Mouse (Mus musculus): ENCODE data around the gene Ubap2l.

The Ubap2l gene

DNA sequence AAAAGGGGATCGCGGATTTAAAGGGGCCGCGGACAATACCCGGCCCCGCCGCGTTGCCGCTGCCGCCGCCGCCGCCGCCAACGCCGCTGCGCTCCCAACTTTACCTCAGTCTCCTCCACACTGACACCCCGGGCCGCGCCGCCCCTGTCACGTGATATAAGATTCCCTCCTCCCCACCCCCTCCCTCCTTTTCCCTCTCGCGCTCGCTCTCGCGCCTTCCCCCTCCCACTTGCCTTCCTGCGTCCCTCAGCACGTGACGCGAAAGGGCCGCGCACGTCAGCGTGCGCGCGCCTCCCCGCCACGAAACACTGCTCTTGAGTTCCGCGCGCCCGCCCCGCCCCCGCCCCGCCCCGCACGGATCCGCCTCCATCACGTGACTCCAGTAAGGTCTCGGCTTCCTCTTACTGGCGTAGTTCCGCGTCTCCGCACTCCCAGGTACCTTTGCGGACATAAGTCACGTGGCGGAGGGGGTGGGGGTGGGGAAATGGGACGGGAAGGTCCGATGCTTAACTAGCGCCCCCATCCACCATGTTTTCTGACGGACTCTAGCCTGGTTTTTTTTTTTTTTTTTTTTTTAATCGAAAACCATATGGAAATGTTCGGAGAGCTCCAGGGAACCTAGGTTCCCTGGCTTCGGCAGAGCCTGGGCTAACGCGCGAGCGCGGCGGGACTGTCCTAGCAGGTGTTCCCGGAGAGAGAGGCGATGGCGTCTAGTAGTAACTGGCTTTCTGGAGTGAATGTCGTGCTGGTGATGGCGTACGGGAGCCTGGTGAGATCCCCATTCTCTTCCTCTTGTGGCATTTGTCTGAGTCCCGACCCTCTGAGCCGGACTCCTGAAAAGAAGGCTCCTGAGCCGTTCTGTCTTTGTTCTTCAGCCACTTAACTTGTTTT lies at the start of gene Ubap2l:
Ubap2l (minus strand) TSS at position 278 of the 891 bp plus-strand sequence.
- DNase-seq (ENCODE audit: low spot score): peak; percentile 95

DNA sequence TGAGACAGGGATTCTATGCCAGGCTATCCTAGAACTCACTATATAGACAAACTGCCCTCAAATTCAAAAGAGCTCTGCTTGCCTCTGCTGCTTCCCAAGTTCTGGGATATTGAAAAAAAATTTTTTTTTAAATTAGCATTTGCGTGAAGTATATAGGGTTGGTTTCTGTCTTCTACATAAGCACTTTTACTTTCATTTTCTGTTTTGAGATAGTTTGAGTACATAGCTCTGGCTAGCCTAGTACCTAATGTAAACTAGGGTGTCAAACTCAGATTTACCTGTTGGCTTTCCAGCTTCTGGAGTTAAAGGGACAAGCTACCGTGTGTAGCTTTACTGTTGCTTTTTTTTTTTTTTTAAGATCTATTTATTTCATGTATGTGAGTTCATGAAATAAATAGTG lies 49.2 kb upstream of the Ubap2l start:
- no peak for DNase-seq (ENCODE audit: low spot score)

DNA sequence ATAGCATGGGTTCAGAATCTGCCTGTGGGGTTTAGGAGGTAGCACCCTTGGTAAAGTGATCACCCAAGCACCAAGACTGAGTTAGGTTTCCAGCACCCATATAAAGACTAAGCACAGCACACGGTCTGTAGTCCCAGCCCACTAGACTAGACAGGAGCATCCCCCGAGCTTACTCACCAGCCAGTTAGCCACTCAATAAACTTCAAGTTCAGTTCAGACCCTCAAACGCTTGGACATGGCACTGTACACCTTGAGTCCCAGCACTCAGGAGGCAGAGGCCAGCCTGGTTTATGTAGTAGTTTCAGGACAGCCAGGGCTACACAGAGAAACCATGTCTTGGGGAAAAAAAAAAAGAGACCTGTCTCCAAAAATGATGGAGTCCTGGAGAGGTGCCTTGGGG lies 48.6 kb upstream of the Ubap2l start:
- no peak for DNase-seq (ENCODE audit: low spot score)

DNA sequence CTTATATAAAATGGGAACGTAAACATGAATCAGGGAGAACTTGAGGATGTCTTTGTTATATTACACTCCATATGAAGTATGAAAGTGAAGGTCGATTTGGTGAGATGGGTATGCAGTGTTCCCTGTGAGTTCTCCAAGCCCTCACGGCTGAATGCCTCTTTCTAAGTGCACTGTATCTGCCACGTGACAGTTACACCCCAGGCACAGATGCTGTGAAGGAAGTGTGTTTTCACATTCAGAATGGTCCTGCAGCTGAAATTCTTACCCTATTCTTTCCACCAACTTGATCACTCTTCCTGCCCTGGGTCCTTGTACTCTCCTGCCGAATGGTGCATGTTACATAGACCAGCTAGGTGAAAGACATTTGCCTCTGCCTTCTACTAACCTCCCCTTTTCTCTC lies 45.5 kb upstream of the Ubap2l start:
- DNase-seq (ENCODE audit: low spot score): no peak

DNA sequence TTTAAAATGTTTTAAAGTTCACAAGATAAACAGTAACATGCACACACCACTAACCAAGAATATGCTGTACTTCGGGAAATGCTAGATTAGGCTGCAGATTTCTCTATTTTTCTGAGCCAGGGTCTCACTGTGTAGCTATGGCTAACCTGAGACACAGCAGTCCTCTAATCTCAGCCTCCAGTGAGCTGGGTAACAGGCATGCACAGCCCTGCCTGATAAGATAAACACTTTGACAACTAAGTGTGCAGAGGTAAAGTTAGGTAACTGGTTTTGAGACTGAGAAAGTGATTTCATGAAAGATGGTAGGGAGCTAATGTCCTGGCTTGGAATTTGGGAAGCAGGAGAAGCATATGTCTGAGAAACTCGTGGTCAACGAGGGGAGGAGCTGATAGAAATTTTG lies 42.0 kb upstream of the Ubap2l start:
- no peak for DNase-seq (ENCODE audit: low spot score)

DNA sequence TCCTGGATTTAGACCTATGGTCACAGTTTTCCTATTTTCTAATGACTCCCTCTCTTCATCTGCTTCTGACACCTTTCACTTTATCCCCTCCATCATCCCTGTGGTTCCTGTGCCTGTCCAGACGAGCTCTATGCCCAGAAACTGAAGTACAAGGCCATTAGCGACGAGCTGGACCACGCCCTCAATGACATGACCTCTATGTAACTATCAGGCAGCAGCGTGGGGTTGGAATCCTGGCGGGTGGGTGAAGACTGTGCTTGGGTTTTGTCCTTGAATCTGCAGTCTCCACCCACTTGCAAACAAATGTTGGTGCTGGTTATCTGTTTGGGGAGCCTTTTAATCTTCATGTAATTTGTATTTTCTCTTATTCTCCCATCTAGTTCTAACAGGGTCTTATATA lies 38.5 kb upstream of the Ubap2l start:
- no peak for DNase-seq (ENCODE audit: low spot score)

DNA sequence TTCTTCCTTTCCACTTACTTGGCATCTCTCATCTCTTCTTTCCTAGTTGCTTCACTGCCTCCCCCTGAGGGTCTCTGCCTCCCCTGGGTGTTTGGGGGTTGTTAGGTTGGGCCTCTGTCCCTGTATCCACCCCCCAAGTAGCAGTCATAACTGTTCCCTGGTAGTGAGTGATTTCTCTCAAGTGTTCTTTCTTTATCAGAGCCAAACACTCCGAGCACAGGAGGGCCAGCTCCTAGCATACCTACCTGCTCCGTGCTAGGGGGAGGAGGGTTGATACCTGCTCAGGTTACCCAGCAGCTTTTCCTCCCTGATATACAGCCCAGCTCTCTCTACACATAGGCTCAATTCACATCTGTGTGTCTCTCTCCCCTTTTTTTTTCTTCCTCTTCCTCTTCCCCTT lies 36.2 kb upstream of the Ubap2l start:
- DNase-seq (ENCODE audit: low spot score): no peak

DNA sequence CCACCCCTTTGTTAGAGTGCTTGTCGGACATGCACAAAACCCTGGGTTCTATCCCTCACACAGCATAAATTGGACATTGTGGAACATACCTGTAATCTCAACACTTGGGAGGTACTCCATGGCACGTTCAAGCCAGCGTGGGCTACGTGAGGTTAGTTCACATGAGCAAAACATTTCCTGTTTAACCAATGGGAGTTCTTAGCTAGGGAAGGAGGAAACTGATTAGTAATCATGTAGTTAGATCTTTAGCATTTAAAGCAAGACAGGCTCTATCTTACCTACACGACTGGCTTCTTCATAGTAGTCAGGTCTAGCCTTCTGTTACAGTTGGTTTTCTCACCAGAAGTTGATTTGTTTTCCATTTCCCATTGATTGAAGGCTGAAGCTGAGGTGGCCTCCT lies 33.6 kb upstream of the Ubap2l start:
- no peak for DNase-seq (ENCODE audit: low spot score)

DNA sequence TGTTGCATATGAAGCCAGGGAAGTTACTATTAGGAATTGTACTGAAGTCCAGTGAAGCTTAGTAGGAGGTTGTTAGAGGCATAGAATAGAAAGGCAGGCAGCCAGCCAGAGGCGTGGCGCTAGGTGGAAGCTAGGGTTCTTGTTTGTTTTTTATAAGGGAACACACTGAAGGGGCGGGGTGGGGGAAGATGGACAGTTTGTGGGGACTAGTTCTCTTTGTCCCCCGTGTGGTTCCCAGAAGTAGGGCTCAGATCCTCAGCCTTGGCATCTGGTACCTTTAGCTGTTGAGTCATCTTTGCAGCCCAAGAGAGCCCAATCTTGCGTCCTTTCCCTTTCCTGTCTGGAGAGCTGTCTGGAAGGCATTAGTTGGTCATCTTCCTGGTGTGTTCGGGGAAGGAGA lies 32.9 kb upstream of the Ubap2l start:
- no peak for DNase-seq (ENCODE audit: low spot score)

DNA sequence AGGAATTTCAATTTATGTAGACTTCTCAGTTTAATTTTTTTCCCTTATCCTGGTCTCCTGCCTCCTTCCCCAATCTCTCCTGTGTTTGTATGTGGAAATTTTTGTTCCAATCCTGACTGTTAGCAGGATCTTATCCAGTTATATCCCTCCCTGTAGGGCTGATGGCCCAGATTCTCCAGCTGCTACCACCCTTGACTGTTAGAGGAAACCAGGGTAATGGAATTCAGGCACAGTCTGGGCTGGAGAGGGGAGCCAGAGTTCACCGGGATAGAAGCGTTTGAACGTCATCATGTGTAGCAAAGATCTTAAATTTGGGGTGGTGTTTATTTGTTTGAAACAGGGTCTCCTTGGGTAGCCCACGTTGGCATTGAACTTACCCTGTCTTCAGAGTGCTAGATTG lies 32.4 kb upstream of the Ubap2l start:
- DNase-seq (ENCODE audit: low spot score): no peak

DNA sequence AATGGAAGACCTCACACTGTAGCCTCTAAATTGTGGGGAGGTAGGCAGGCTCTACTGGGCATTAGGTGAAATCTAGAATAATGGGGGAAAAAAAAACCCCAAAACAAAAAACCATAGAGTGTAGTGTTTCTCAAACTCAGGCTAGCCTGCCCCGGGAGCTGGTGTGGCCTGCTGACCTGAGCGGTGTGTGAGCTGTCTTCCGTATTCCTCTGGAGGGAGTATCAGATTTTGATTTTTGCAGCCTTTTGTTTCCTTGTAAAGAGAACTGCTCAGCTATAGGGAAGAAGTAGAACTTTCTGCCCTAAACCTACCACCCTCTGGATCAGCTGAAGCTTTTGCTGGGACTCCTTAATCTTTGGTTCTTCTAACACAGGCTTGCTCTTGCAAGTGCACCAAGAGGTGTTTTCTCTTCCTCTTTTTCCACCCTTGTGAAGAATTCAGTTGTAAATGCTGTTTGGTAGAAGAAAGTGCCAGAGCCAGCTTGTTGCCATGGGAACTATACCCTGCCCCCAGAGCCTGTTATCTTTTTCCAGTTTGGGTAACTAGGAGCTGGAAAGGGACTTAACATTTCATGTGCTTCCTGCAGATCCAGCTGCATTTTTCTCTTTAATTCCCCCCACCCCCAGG lies 31.4 kb upstream of the Ubap2l start:
- DNase-seq (ENCODE audit: low spot score): peak; percentile 53

DNA sequence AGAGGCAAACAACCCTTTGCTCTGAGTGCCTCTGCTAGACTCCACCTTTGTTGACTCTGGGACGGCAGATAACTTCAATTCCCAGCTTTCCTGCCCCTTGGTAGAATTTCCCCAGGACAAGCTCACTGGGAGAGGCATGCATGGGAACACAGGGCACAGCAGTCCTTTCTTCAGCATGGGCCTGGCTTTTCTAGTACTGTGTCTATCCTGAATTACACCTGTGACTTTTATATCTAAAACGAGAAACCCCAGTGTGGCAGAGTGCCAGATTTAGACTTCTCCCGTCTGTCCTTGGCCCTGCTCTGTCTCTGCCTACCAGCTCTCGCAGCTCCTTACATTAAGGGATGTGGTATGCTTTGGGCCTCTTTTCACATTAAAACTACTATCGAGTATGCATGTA lies 30.6 kb upstream of the Ubap2l start:
- DNase-seq (ENCODE audit: low spot score): peak; percentile 52

DNA sequence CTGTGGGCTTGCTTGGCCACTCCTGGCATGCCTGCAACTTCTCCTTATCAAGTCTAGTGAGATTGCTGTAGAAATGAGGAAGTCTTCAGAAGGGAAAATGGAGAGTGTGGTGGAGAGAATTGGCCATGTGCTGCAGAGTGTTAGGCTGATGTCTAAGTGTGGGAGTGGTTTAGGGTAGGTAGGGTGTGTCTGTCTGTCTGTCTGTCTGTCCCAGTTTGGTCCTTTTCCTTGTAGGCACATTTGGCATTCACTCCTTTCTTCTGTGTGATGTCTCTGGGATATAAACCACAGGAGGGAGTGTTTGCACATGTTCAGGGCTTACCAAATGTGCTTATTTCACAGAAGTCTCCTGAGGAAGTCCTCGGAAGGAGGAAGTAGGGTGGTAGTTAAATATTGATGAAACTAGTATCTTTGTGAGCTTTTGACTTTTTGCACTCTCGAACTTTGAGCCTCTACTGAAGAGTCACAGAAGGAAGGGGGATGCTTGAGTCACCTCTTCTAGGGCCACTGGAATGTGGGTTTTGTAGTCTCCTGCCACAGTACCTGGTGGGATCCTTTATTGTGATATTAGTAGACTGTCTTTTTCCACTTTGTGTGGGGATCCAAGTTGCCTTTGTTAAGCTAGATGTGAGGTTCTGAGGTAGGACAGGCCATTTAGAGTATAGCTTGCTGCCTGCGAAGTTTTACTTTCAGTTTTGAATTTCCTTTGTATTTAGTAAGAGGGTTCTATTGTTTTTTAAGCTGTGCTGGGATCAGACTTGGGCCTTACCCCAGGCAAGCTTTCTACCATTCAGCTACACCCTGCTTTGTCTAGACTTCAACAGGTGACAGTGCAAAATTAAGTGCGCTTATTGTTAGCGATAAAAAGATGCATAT lies 29.2 kb upstream of the Ubap2l start:
- no peak for DNase-seq (ENCODE audit: low spot score)

DNA sequence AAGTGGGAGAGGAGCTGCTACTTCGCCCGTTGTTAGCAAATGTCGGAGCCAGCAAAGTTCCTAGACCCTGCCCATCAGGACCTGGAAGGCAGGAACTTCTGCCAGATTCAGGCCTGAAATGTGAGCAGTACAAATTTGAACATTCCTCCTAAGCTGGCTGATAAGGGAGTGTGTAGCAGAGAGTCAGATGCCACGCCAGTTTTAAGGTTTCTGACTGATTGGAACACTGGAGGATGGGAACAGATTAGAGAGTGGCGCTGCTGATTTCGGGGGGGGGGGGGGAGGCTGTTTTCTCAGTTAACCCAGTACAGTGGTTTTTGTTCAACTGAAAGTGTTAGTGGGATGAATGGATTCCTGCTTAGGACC lies 28.1 kb upstream of the Ubap2l start:
- DNase-seq (ENCODE audit: low spot score): no peak

DNA sequence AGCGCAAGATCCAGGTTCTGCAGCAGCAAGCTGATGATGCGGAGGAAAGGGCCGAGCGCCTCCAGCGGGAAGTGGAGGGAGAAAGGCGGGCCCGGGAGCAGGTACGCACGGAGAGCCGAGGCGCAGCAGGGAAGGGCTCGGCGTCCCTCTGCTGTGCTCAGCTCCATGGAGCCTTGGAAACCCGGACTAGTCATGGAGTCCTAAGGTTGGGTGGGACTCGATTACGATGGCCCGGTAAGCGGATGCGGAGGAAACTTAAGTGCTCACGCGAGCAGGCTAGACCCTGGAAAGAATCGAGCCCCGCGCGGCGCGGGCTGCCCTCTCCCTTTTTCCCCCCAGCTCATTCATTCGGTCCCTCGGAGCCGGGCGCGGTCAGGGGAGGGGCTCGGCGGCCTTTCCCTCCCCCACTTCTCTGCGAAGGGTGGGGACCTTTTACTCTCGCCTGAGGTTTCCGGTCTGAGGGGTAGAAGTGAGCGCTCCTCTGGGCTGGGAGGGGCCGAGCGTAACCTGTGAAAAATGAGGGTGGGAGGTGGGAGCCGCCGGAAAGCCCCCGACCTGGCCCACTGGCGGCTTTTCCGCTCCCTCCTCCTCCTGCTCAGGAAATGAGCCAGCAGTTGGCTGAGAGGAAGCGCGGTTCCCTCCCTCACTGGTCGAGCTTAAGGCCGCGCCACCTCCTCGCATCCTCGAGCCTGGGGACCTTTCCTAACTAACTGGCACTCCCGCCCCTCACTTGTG lies 27.5 kb upstream of the Ubap2l start:
- peak; percentile 57 for DNase-seq (ENCODE audit: low spot score)

DNA sequence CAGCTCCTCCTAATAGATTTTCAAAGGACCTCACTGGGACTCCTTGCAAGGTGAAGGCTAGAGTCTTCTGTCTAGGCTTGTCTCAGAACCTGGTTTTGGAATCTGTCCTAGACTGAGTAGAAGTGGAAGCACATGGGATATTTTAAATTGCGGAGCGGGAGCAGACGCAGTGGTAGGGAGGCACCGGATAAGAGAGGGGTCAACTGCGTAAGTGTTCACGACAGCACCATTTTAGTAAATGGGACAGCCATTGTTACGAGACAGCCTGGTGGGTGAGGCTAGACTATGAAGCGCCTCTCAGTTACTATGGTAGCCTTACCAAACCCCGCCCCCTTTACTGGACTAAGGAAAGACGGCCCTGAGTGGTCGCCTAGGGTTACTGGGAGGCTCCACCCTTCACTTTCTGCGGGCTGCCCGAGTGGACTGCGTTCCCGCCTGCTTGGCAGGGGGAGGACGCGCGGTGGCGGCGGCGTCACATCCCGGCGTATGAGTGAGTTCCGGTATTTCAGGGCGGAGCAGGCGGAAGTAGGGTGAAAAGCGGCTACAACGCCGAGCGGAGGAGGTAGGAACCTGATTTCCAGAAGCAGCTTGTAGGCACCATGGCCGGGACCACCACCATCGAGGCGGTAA lies 26.8 kb upstream of the Ubap2l start:
- peak; percentile 92 for DNase-seq (ENCODE audit: low spot score)

DNA sequence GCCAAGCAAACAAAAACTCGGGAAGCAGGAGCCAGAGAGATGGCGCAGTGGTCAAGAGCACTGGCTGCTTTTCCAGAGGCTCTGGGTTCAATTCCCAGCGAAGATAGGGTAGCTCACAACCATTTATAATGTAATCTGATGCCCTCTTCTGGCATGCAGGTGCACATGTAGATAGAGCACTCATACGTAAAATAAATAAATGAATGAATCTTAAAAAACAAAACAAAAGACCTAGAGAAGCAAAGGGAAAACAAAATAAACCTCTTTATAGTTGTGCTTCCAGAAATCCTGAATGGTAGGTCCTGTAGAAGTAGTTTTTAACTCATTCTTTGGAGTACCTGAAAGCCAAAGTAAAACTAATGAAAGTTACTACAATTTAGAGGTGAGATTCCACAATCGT lies 25.8 kb upstream of the Ubap2l start:
- DNase-seq (ENCODE audit: low spot score): no peak

DNA sequence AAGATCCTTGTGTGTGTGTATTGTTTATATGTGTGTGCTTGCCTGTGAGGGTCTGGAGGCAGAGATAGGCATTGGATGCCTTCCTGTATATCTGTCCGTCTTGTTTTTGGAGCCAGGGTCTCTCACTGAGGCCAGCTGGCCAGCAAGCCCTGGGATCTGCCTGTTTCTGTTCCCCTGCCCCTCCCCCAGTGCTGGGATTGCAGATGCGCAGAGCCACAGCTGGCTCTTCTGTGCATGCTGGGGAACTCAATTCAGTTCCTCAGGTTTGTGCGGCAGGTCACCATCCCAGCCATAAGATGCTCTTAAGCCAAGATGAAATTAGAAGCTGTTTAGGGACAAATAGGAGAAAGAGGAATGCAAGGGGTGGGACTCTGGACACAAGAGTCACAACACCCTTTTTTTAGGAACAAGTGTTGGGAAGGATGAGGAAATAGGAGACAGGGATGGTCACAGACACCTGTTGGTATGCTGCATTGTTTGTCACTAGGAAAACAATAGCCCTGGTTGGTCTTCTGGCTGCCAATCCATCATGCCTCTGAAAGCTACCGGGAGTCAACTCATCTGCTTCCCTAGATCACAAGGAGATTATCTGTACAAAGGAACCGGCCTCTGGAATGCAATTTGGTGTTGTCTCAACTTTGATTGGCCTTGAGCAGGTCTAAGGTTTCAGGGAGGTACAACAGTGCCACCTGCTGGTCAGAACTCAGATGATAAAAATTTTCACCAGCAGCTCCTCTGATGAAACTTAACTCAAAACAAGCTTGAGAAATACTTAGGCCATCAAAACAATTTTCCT lies 24.7 kb upstream of the Ubap2l start:
- DNase-seq (ENCODE audit: low spot score): peak; percentile 88

DNA sequence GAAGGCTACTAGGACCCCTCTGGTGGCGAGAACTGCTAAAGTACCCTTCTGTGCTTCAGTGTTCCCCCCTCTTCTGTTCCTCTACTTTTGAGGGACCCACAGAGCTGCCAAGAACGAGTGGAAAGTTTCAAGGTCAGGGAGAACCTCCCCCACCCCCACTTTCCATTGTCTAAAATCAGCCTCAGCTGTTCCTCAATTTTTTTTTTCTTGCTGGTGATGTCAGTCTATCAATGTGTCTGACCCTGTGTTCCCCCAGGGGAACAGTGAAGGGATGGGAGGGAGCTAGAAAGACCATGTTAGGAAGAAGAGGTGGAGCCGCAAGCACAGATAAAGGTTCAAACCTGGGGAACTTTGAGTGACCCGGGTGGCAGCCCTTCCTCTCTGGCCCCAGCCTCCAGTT lies 19.9 kb upstream of the Ubap2l start, which contains the start of gene Tpm3:
Tpm3 (plus strand) TSS at position 356 of the 400 bp plus-strand sequence.
- DNase-seq (ENCODE audit: low spot score): no peak

DNA sequence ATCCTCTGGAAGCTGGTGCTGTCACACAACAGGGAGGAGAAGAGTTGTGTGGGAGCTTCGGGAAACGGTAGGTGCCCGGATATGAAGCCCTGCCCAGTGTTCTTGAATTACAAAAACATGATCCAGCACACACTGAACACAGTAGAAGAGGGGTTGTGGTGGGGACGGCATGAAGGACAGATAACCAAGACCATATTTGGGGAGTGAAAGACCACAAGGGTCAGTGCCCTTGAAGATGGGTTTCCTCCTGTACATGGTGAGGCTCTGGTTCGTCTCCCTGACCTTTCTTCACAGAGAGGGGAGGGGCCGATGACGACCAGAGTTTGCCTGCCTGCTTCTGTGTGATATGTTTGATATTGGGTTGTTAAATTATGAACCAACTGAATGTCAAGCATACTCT lies 17.3 kb upstream of the Ubap2l start:
- no peak for DNase-seq (ENCODE audit: low spot score)

DNA sequence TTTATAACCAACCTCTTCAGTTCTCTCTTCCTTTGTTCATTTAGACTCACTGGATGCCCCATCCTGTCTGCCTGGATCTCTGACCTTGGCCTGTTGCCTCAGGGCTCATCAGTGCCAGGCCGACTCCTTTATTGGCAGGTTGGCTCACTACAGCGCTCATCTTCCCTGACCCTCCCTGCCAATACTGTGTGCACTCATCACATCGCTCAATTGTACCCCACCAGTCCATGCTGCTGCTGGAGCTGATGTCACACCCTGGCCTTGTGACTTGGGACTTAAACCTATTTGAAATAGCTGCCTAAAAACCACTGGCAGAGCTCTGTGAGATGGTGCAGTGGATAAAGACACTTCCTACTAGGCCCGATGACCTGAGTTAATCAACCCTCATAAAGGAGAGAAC lies 15.4 kb upstream of the Ubap2l start:
- DNase-seq (ENCODE audit: low spot score): no peak
